Mouse (Mus musculus) CH12.LX (cell line): ENCODE measurements around the gene Pafah2.
A peak's percentile ranks its signal among the peaks of the same experiment; 100 is the strongest.

Source experiments
- CTCF ChIP-seq, 2 experiments: IDR thresholded peaks in 1 of 2; conservative IDR thresholded peaks in 1 of 2; 2 replicates each; pipeline ENCODE4 v1.5.1; 2011 to 2012; ENCODE audit warnings: low read depth in 2 of 2, low read length in 2 of 2, improper control_type of control experiment in 1 of 2, inconsistent platforms in 1 of 2, mild to moderate bottlenecking in 1 of 2, moderate library complexity in 1 of 2
- JUN ChIP-seq: IDR thresholded peaks from 2 replicates; pipeline ENCODE4 v1.6.1; 2011; ENCODE audit warnings: low read depth, mild to moderate bottlenecking, low read length, improper control_type of control experiment, moderate library complexity; ENCODE audit not compliant: insufficient read depth
- PAX5 ChIP-seq: IDR thresholded peaks from 2 replicates; pipeline ENCODE4 v1.6.1; 2012; ENCODE audit warnings: low read length, inconsistent platforms, mixed read lengths
- POLR2A ChIP-seq: IDR thresholded peaks from 2 replicates; pipeline ENCODE4 v1.6.1; 2011; ENCODE audit warnings: low read depth, mild to moderate bottlenecking, improper control_type of control experiment, low read length
- ZC3H11A ChIP-seq: IDR thresholded peaks from 2 replicates; pipeline ENCODE4 v1.6.1; 2012; ENCODE audit warnings: low read depth, mild to moderate bottlenecking, inconsistent platforms, low read length, improper control_type of control experiment

DNA sequence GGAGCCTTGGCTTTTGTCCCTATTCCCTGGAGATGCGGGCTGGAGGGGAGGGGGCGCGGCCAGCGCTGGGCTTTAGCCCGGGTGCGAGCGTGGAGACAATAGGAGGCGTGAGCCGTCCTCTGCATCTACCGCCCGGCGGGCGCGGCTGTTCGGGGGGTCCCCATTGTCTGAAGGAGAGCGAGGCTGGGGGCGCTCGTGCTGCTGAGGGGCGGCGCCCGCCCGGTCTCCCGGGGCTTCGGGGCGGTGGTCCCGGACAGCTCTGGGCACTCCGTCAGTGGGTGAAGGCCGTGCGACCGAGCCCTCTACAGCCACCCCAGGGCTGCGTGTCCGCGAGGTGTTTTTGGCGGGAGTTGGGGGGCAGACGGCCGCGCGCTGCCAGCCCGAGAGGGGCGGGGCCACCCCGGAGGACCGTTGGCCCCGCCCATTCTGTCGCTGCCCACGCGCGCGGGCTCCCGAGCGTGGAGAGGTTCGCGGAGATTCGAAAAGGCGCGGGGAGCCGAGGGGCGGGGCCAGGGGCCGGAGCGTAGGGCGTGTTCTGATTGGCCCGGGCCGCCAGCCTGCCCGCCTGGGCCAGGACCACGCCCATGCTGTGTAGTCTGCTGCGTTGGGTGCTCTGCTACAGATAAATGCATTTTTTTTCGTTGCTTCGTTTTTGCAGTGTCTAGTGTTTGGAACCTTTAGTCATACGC is 72.6 kb downstream of the Pafah2 start:
- TF ChIP-seq CTCF (conservative IDR thresholded peaks at IDR 0.05 in 1 of 2, IDR thresholded peaks at IDR 0.05 in 1 of 2; ENCODE audit: low read depth in 2 of 2, low read length in 2 of 2): no peak
- TF ChIP-seq POLR2A: 0 out of 2 replicates have a peak, but pooled peaks have one; percentile 30
- no peak for TF ChIP-seq PAX5
- no peak for TF ChIP-seq ZC3H11A
- no peak for TF ChIP-seq JUN
